Mouse (Mus musculus): Measurements from ENCODE around the gene Tmem150a. TPM values are rescaled to one million over a fixed set of nuclear protein-coding genes. Genes with fewer than 3 reads are reported as not detected.

Gene Tmem150a
- polyA plus RNA-seq, 1 experiment from 2014 or later: 92.3 TPM

GRCm38 (mm10) chr6:72366844-72367443, 11.7 kb downstream of the Tmem150a start, which contains the start of gene Rnf181:
Gene Rnf181 (minus strand): TSS chr6:72366956.
- Histone ChIP-seq H3K9ac (replicated peaks) (no peak within 1 kb of the TSS), H3K4me1 (ENCODE audit: insufficient read depth) (peaks cover 20% of the 10 kb centered on the region), H3K9me3 (ENCODE audit: low read length) (no peaks in the 10 kb centered on the region), H3K27ac (ENCODE audit: low read depth) (no peak within 1 kb of the TSS), H3K27me3 (ENCODE audit: insufficient read depth, low read length) (no peaks in the 10 kb centered on the region), H3K4me3 (ENCODE audit: low read depth, low read length) (no peak within 1 kb of the TSS), H3K4me2 (ENCODE audit: low read depth, low read length) (no peak within 1 kb of the TSS), H3K36me3 (replicated peaks; ENCODE audit: insufficient read depth, low read length) (peaks cover 12% of the 10 kb centered on the region)
- TF ChIP-seq EP300 (IDR thresholded peaks at IDR 0.05; ENCODE audit: low read depth) (no peak), CTCF (IDR thresholded peaks at IDR 0.05; ENCODE audit: low read depth) (no peak)
- DNase-seq: no peak
- ATAC-seq: no peak
- WGBS (ENCODE audit: insufficient replicate concordance): 78% methylated on average over 4 of the region's 4 CpGs

GRCm38 (mm10) chr6:72367460-72367974, 12.3 kb downstream of the Tmem150a start:
- Histone ChIP-seq H3K9ac (replicated peaks) (no peak overlapping the region), H3K4me3 (ENCODE audit: low read depth, low read length) (no peak overlapping the region), H3K36me3 (replicated peaks; ENCODE audit: insufficient read depth, low read length) (peaks cover 12% of the 10 kb centered on the region), H3K4me2 (ENCODE audit: low read depth, low read length) (no peak overlapping the region), H3K4me1 (ENCODE audit: insufficient read depth) (peaks cover 22% of the 10 kb centered on the region), H3K9me3 (ENCODE audit: low read length) (no peaks in the 10 kb centered on the region), H3K27ac (ENCODE audit: low read depth) (no peak overlapping the region), H3K27me3 (ENCODE audit: insufficient read depth, low read length) (no peaks in the 10 kb centered on the region)
- TF ChIP-seq EP300 (IDR thresholded peaks at IDR 0.05; ENCODE audit: low read depth) (no peak), CTCF (IDR thresholded peaks at IDR 0.05; ENCODE audit: low read depth) (no peak)
- 82% methylated on average over 4 of the region's 4 CpGs for WGBS (ENCODE audit: insufficient replicate concordance)
- no peak for ATAC-seq
- no peak for DNase-seq

- H3K36me3 ChIP-seq (replicated peaks; ENCODE audit: insufficient read depth, low read length): peaks cover 12% of the 10 kb centered on the region
- peaks cover 29% of the 10 kb centered on the region for H3K4me1 ChIP-seq (ENCODE audit: insufficient read depth)
- H3K27ac ChIP-seq (ENCODE audit: low read depth): no peak overlapping the region
- no peak overlapping the region for H3K4me2 ChIP-seq (ENCODE audit: low read depth, low read length)
- H3K9ac ChIP-seq (replicated peaks): no peak overlapping the region
- H3K27me3 ChIP-seq (ENCODE audit: insufficient read depth, low read length): no peaks in the 10 kb centered on the region
- H3K9me3 ChIP-seq (ENCODE audit: low read length): no peaks in the 10 kb centered on the region
- TF ChIP-seq EP300 (IDR thresholded peaks at IDR 0.05; ENCODE audit: low read depth): no peak
- TF ChIP-seq CTCF (IDR thresholded peaks at IDR 0.05; ENCODE audit: low read depth): peak; percentile 51
- DNase-seq (no peak), ATAC-seq (no peak)
- 84% methylated on average over 4 of the region's 4 CpGs for WGBS (ENCODE audit: insufficient replicate concordance)
- no peak overlapping the region for H3K4me3 ChIP-seq (ENCODE audit: low read depth, low read length)
Observed at GRCm38 (mm10) chr6:72369557-72369956, 14.3 kb downstream of the Tmem150a start.

GRCm38 (mm10) chr6:72370091-72370490, 14.8 kb downstream of the Tmem150a start:
- Histone ChIP-seq H3K36me3 (replicated peaks; ENCODE audit: insufficient read depth, low read length) (peaks cover 12% of the 10 kb centered on the region), H3K27ac (ENCODE audit: low read depth) (no peak overlapping the region; the same call in 1 of the 2 replicates), H3K4me3 (ENCODE audit: low read depth, low read length) (no peak overlapping the region), H3K4me1 (ENCODE audit: insufficient read depth) (peaks cover 34% of the 10 kb centered on the region), H3K4me2 (ENCODE audit: low read depth, low read length) (no peak overlapping the region), H3K9me3 (ENCODE audit: low read length) (no peaks in the 10 kb centered on the region), H3K27me3 (ENCODE audit: insufficient read depth, low read length) (no peaks in the 10 kb centered on the region), H3K9ac (replicated peaks) (no peak overlapping the region)
- 85% methylated on average over 12 of the region's 12 CpGs for whole genome bisulfite sequencing (ENCODE audit: insufficient replicate concordance)
- ATAC-seq: no peak
- DNase-seq: no peak
- TF ChIP-seq CTCF (IDR thresholded peaks at IDR 0.05; ENCODE audit: low read depth): no peak
- no peak for TF ChIP-seq EP300 (IDR thresholded peaks at IDR 0.05; ENCODE audit: low read depth)

- peak overlapping the region; percentile 63 for H3K27ac ChIP-seq (ENCODE audit: low read depth)
- no peaks in the 10 kb centered on the region for H3K9me3 ChIP-seq (ENCODE audit: low read length)
- no peak for TF ChIP-seq EP300 (IDR thresholded peaks at IDR 0.05; ENCODE audit: low read depth)
- no peaks in the 10 kb centered on the region for H3K27me3 ChIP-seq (ENCODE audit: insufficient read depth, low read length)
- no peak overlapping the region for H3K4me2 ChIP-seq (ENCODE audit: low read depth, low read length)
- peaks cover 36% of the 10 kb centered on the region for H3K4me1 ChIP-seq (ENCODE audit: insufficient read depth)
- H3K36me3 ChIP-seq (replicated peaks; ENCODE audit: insufficient read depth, low read length): peaks cover 12% of the 10 kb centered on the region
- 71% methylated on average over 5 of the region's 5 CpGs for WGBS (ENCODE audit: insufficient replicate concordance)
- peak; percentile 52 for DNase-seq
- H3K4me3 ChIP-seq (ENCODE audit: low read depth, low read length): no peak overlapping the region
- 0 out of 2 replicates have a peak overlapping the region, but pooled peaks have one; percentile 16 for H3K9ac ChIP-seq (replicated peaks)
- ATAC-seq: peak; percentile 62
Observed at GRCm38 (mm10) chr6:72371147-72371546, 15.9 kb downstream of the Tmem150a start.

- peaks cover 36% of the 10 kb centered on the region for H3K4me1 ChIP-seq (ENCODE audit: insufficient read depth)
- 38% methylated on average over 1 of the region's 1 CpGs for WGBS (ENCODE audit: insufficient replicate concordance)
- DNase-seq (no peak), ATAC-seq (peak; percentile 10; the same call in 1 of the 2 replicates)
- peak overlapping the region; percentile 63 for H3K27ac ChIP-seq (ENCODE audit: low read depth)
- 0 out of 2 replicates have a peak overlapping the region, but pooled peaks have one; percentile 16 for H3K9ac ChIP-seq (replicated peaks)
- H3K4me3 ChIP-seq (ENCODE audit: low read depth, low read length): no peak overlapping the region
- no peak overlapping the region for H3K4me2 ChIP-seq (ENCODE audit: low read depth, low read length)
- no peaks in the 10 kb centered on the region for H3K27me3 ChIP-seq (ENCODE audit: insufficient read depth, low read length)
- H3K9me3 ChIP-seq (ENCODE audit: low read length): no peaks in the 10 kb centered on the region
- H3K36me3 ChIP-seq (replicated peaks; ENCODE audit: insufficient read depth, low read length): peaks cover 12% of the 10 kb centered on the region
- TF ChIP-seq CTCF (IDR thresholded peaks at IDR 0.05; ENCODE audit: low read depth) (no peak), EP300 (IDR thresholded peaks at IDR 0.05; ENCODE audit: low read depth) (no peak)
Observed at GRCm38 (mm10) chr6:72371571-72371970, 16.3 kb downstream of the Tmem150a start.

Data from liver, postnatal 0 days (tissue).